ENCODE assay signal across 8 mouse cellular contexts in the genomic region with DNA sequence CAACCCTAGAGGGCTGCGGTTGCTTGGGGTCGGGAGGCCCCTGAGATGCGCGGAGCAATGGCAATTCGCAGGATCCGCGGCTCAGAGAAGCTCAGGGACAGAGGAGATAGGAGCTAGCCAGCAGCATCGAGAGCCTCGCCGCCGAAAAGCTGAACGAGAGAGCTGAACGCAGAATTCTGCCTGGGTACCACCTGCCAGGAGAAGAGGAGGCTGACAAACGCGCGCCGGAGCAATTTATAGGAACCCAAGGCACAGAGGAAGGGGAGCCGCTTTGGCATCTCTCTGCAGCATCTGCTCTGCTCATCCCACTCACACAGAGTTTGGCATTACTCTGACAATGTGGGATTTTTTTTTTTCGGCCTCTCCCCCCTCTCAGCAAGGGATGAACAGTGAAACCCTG. TPM values are rescaled to one million over a fixed set of nuclear protein-coding genes. Genes with fewer than 3 reads are reported as not detected.
A peak's percentile ranks its signal among the peaks of the same experiment; 100 is the strongest.
DNase-seq lines count a peak whose midpoint lies in the region; ATAC-seq and TF ChIP-seq lines count a peak whose summit lies in the region.

A gene (minus strand): TSS at position 335 of the 400 bp plus-strand sequence.

- peak within 1 kb of the TSS; percentile 100 for H3K4me2 ChIP-seq in forebrain, embryonic 12.5 days
- peak within 1 kb of the TSS; percentile 98 for H3K4me2 ChIP-seq in intestine, postnatal 0 days (replicated peaks; ENCODE audit: low read depth)
- H3K4me2 ChIP-seq in limb, embryonic 14.5 days (replicated peaks; ENCODE audit: low read depth, low read length, severe bottlenecking) = peak within 1 kb of the TSS; percentile 99
- peak within 1 kb of the TSS; percentile 100 for H3K4me2 ChIP-seq in neural tube, embryonic 15.5 days

- no peaks in the 10 kb centered on the region for H3K36me3 ChIP-seq in forebrain, embryonic 12.5 days (replicated peaks)
- H3K36me3 ChIP-seq in intestine, postnatal 0 days (ENCODE audit: control insufficient read depth, insufficient read depth) = no peaks in the 10 kb centered on the region
- H3K36me3 ChIP-seq in limb, embryonic 14.5 days (ENCODE audit: control insufficient read depth, insufficient read depth, low read length) = no peaks in the 10 kb centered on the region
- no peaks in the 10 kb centered on the region for H3K36me3 ChIP-seq in neural tube, embryonic 15.5 days

- peak within 1 kb of the TSS; percentile 61 for H3K4me3 ChIP-seq in forebrain, embryonic 12.5 days (replicated peaks)
- peak within 1 kb of the TSS; percentile 58 for H3K4me3 ChIP-seq in intestine, postnatal 0 days (ENCODE audit: low read depth, low read length)
- H3K4me3 ChIP-seq in limb, embryonic 14.5 days (replicated peaks; ENCODE audit: low read length) = peak within 1 kb of the TSS; percentile 56
- H3K4me3 ChIP-seq in neural tube, embryonic 15.5 days (replicated peaks) = peak within 1 kb of the TSS; percentile 56

- H3K9ac ChIP-seq in forebrain, embryonic 12.5 days = peak within 1 kb of the TSS; percentile 59
- peak within 1 kb of the TSS; percentile 17; the same call in 1 of the 2 replicates for H3K9ac ChIP-seq in intestine, postnatal 0 days (ENCODE audit: low read depth, low read length)
- peak within 1 kb of the TSS; percentile 47 for H3K9ac ChIP-seq in limb, embryonic 14.5 days (ENCODE audit: low read depth, low read length, severe bottlenecking)
- H3K9ac ChIP-seq in neural tube, embryonic 15.5 days (replicated peaks) = peak within 1 kb of the TSS; percentile 51

- H3K9me3 ChIP-seq in forebrain, embryonic 12.5 days = no peaks in the 10 kb centered on the region
- no peaks in the 10 kb centered on the region for H3K9me3 ChIP-seq in intestine, postnatal 0 days (ENCODE audit: control insufficient read depth)
- no peaks in the 10 kb centered on the region for H3K9me3 ChIP-seq in limb, embryonic 14.5 days (ENCODE audit: control insufficient read depth, low read length)
- no peaks in the 10 kb centered on the region for H3K9me3 ChIP-seq in neural tube, embryonic 15.5 days (replicated peaks)

- H3K4me1 ChIP-seq in forebrain, embryonic 12.5 days = peaks cover 18% of the 10 kb centered on the region
- peaks cover 8% of the 10 kb centered on the region; the same call in 1 of the 2 replicates for H3K4me1 ChIP-seq in intestine, postnatal 0 days (replicated peaks; ENCODE audit: control insufficient read depth, insufficient read depth, low read length)
- H3K4me1 ChIP-seq in limb, embryonic 14.5 days (ENCODE audit: control insufficient read depth, insufficient read depth, low read length) = peaks cover 6% of the 10 kb centered on the region; the same call in 1 of the 2 replicates
- H3K4me1 ChIP-seq in neural tube, embryonic 15.5 days = peaks cover 31% of the 10 kb centered on the region

- ATAC-seq in forebrain, embryonic 12.5 days (ENCODE audit: low FRiP score) = peak; percentile 51; the same call in 1 of the 2 replicates
- no peak for ATAC-seq in intestine, postnatal 0 days
- ATAC-seq in limb, embryonic 14.5 days (ENCODE audit: low FRiP score, low read depth) = no peak
- peak; percentile 34; the same call in 1 of the 2 replicates for ATAC-seq in neural tube, embryonic 15.5 days (ENCODE audit: low FRiP score)
- no peak for ATAC-seq in erythroid progenitor cell, adult 5-6 weeks (replicated peaks; ENCODE audit: low FRiP score, poor library complexity, severe bottlenecking)

- H3K27ac ChIP-seq in forebrain, embryonic 12.5 days = no peak within 1 kb of the TSS
- no peak within 1 kb of the TSS for H3K27ac ChIP-seq in intestine, postnatal 0 days (ENCODE audit: low read depth, low read length)
- no peak within 1 kb of the TSS for H3K27ac ChIP-seq in limb, embryonic 14.5 days (replicated peaks; ENCODE audit: low read depth, low read length)
- peak within 1 kb of the TSS; percentile 60; the same call in 1 of the 2 replicates for H3K27ac ChIP-seq in neural tube, embryonic 15.5 days (replicated peaks)

- WGBS in forebrain, embryonic 12.5 days = under 1% methylated on average over 19 of the region's 19 CpGs
- 2% methylated on average over 19 of the region's 19 CpGs for WGBS in intestine, postnatal 0 days
- WGBS in limb, embryonic 14.5 days = 1% methylated on average over 18 of the region's 19 CpGs
- 1% methylated on average over 19 of the region's 19 CpGs for WGBS in neural tube, embryonic 15.5 days

- no peak for TF ChIP-seq POLR2A in limb, embryonic 14.5 days (IDR thresholded peaks at IDR 0.05; ENCODE audit: borderline replicate concordance, extremely low read depth, insufficient read depth, insufficient read length)

- H3K27me3 ChIP-seq in forebrain, embryonic 12.5 days = peaks cover 53% of the 10 kb centered on the region
- H3K27me3 ChIP-seq in intestine, postnatal 0 days (replicated peaks; ENCODE audit: control insufficient read depth, insufficient read depth, low read length) = peaks cover 38% of the 10 kb centered on the region
- H3K27me3 ChIP-seq in limb, embryonic 14.5 days (ENCODE audit: control insufficient read depth, insufficient read depth, low read length) = peaks cover 41% of the 10 kb centered on the region
- H3K27me3 ChIP-seq in neural tube, embryonic 15.5 days (replicated peaks) = peaks cover 43% of the 10 kb centered on the region

- peak; percentile 54 to 57 for DNase-seq in cerebellum, postnatal 14 days
- no peak for DNase-seq in cerebellum, adult 11 months
- DNase-seq in ES-CJ7 (ENCODE audit: low read depth, low spot score) = peak; percentile 21
- peak; percentile 4 for DNase-seq in limb, embryonic 14.5 days (ENCODE audit: low spot score)

- TF ChIP-seq CTCF in intestine, postnatal 0 days (IDR thresholded peaks at IDR 0.05; ENCODE audit: low read depth) = no peak

RNA-seq across cellular contexts. Expression of the gene that starts here (rescaled TPM):
- polyA plus RNA-seq in forebrain, embryonic 12.5 days (2016; fragmentation: Nextera tagmentation; extraction: Ambion mirVana) = 0.68 and 0.89 TPM in 2 replicates
- polyA plus RNA-seq in intestine, postnatal 0 days (2015; fragmentation: Nextera tagmentation; extraction: Ambion mirVana) = 0.75 and 0.91 TPM in 2 replicates
- polyA plus RNA-seq in limb, embryonic 14.5 days (2012; rRNA removed) = 2.6 and 3.4 TPM in 2 replicates
- 2.6 and 3.1 TPM in 2 replicates for polyA plus RNA-seq in limb, embryonic 14.5 days (2014; fragmentation: Nextera tagmentation; extraction: Ambion mirVana)
- polyA plus RNA-seq in neural tube, embryonic 15.5 days (2015; fragmentation: Nextera tagmentation; extraction: Ambion mirVana) = 4.0 and 4.2 TPM in 2 replicates
- total RNA-seq in erythroid progenitor cell, adult 5-6 weeks (2015; ENCODE audit: low replicate concordance) = not detected in 2 replicates
- total RNA-seq in erythroid progenitor cell, adult 5-6 weeks (2017; ENCODE audit: low replicate concordance) = not detected in 2 replicates

Comparison
In these comparisons a context has a peak if more than half of its experiments do, and no peak if none do; other contexts are left out.
1. Peak in ATAC-seq, H3K4me3 ChIP-seq, H3K9ac ChIP-seq and H3K4me2 ChIP-seq in forebrain, embryonic 12.5 days; RNA of the gene not detected or under 1 TPM.